Mouse (Mus musculus) liver, adult 2 months (tissue): Measurements from ENCODE around the gene Dnttip2.

Experiments used
- CTCF ChIP-seq: fragments of 200-500 bp; IDR thresholded peaks from 2 replicates; pipeline ENCODE4 v1.5.1; 2011; ENCODE audit warnings: low read depth, low read length, control low read depth
- POLR2A ChIP-seq: fragments of 200-500 bp; IDR thresholded peaks from 2 replicates; pipeline ENCODE4 v1.6.1; 2011; ENCODE audit warnings: low read length, control low read depth; ENCODE audit not compliant: insufficient read depth; ENCODE audit errors: extremely low read depth

- TF ChIP-seq CTCF: no peak
- TF ChIP-seq POLR2A: no peak
These were observed 38.9 kb downstream of the Dnttip2 start for GRCm38 (mm10) chr3:122312936-122313629.
